Mouse (Mus musculus) telencephalon, adult 2 months (tissue): ENCODE results near the gene Pxn.
A peak's percentile ranks its signal among the peaks of the same experiment; 100 is the strongest.

Source experiments
- DNase-seq: peaks from one replicate; pipeline ENCODE4 v3.0.0-alpha.2; 2011; ENCODE audit warnings: low read depth, low spot score

Pxn gene

DNA sequence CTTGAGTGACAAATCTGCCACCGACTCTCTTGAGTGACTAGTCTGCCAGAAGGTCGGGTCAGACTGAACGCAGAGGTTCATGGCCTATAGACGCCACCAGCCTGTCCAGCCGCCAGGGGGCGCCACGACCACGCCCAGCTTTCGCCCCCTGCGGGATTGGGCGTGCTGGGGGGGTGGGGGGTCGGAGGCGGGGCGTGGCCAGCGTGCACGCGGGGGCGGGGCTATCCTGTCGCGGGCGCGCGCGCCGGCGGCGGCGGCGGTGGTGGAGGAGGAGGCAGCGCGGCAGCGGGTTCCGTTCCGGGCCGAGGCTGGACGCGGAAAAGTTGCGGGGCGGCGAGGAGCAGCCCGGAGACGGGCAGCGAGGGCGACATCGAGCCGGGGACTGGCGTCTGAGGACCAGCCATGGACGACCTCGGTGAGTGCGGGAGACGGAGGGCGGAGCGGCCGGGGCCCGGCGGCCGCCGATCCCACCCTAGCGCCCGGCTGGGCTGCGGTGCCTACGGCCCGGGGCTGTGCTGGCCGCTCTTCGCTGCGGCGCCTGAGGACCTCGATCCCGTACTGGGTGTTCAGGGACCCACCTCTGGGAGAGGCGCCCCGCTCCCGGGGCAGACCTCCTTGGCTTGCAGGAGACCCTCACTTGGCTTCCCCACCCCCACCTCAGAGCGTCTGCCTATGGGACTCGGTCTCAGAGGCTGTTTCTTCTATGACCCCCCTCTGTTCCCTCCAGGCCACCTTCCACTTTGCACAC is at the start of gene Pxn:
Gene Pxn, plus strand, starts transcription at position 223 of the 748 bp plus-strand sequence.
- no peak for DNase-seq

GRCm38 (mm10) chr5:115458918-115459317 is 47.6 kb upstream of the Pxn start:
- DNase-seq = no peak

GRCm38 (mm10) chr5:115464408-115465115 is 41.9 kb upstream of the Pxn start:
- no peak for DNase-seq

DNA sequence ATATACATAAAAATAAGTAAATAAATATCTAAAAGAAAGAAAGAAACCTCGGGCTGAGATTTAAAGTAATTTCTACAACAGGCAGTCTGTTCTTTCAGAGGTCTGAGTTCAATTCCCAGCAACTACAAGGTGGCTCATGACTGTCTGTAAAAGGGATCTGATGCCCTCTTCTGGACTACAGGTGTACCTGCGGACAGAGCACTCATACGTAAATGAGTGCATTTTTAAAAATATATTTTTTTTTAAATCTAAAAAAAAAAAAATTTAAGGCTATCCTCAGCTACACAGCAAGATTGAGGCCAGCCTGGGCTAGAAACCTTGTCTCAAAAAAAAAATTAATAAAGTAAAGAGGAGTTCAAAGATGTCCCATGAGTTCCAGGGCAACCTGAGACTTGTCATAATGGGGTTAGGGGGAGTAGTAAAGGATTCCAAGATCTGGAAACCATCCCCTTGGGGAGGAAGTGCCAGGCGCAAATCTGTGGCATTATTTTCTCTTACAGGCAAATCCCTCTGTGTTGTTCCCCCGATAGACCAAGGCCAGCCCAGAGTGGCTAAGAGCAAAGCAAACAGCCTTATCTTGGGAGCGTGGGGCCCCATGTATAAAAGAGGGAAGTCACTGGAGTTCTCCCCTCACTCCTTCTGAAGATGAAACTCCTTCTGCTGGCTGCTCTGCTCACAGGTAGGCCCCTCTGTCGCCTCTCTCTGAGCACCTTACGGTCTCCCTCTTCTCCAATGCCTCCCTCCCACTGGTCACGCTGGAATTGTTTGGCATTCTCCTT is 40.6 kb upstream of the Pxn start, which contains the start of gene Pla2g1b:
Gene Pla2g1b, plus strand, starts transcription at position 621 of the 779 bp plus-strand sequence.
- DNase-seq = no peak

GRCm38 (mm10) chr5:115469791-115470190 is 36.7 kb upstream of the Pxn start:
- no peak for DNase-seq

- no peak for DNase-seq
Measured at GRCm38 (mm10) chr5:115470766-115471531, 35.5 kb upstream of the Pxn start.

DNA sequence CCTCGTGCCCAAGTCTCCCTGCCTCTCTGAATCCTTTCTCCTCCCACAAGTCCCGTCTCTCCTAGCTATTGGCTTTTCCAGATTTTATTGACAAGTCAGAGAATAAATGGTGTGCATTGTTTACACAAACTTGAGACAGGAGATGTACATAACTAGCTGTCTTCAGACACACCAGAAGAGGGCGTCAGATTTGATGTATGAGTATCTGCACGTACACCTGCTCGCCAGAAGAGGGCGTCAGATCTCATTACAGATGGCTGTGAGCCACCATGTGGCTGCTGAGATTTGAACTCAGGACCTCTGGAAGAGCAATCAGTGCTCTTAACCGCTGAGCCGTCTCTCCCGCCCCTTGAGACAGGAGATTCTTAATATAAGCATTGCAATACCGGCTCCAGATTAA is 33.3 kb upstream of the Pxn start:
- DNase-seq = no peak

DNA sequence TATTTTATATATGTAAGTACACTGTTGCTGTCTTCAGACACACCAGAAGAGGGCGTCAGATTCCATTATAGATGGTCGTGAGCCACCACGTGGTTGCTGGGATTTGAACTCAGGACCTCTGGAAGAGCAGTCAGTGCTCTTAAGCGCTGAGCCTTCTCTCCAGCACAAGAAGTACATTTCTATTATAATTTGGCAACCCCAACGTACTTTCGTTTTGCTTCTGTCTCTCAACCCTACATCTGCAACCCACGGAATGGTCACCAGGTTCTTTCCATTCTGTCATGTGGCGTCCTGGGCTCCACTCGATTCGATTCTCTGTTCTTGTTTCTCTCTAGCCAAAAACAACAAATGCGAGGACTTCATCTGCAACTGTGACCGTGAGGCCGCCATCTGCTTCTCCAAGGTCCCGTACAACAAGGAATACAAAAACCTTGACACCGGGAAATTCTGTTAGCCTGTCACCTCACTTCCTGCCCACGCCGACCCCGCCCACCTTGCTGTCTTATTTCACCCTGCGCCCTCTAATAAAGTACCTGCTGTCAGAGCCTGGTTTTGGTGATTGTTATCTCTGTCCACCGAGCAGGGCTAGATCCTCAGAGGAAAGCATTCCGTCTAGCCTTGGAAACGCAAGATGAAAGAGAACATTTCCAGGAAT is 32.2 kb upstream of the Pxn start:
- DNase-seq = no peak

DNA sequence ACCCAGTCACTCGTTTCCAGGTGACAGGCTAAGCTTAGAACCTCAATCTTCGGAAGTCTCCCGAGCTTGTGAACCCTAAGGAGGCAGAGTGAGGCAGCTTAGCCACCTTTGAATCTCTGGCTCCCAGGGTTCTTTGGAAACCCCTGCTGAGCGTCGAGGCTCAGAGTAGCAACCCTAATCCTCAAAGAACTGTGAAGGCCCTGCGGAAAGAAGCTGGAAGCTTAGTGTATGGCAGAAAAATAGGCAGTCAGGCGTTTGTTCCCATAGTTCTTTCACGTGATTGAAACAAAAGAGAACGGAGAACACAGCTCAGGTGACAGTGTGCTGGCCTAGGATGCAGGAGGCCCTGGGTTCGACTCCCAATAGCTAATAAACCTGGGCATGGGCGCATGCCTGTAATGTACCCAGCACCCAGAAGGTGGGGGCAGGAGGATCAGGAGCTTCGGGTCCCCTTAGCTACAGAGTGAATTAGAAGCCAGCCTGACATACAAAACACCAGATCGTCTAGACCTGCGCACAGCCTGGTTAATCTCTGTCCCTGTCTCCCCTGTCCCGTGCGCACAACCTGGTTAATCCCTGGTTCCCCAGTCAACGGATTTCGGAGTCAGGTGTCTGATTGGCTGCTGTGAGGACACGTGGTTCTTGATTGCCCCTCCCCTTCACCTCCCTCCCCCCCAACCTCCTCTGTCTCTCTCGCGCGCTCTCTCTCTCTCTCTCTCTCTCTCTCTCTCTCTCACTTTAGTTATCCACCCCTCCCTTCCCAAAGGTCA is 31.0 kb upstream of the Pxn start:
- peak; percentile 68 for DNase-seq

- no peak for DNase-seq
Measured at GRCm38 (mm10) chr5:115476107-115476727, 30.3 kb upstream of the Pxn start.

- no peak for DNase-seq
Measured at GRCm38 (mm10) chr5:115479561-115479960, 26.9 kb upstream of the Pxn start.

DNA sequence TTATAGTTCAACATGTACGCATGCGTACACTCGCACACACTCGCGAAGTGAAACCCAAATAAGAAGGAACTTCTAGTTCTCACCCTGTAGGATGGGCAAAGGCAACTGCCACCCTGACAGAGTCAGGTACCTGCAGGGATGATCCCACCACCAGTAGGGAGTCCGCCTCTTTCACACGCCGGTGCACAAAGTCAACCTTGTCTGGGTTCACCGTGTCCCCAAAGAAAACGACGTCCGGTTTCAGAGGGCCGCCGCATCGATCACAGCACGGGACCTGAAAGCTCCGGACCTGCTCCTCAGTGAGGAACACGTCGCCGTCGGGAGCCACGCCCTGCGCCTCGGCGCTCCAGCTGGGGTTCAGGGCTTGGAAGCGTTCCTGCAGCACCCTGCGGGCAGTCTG is 26.4 kb upstream of the Pxn start:
- DNase-seq = no peak

- DNase-seq = no peak
Measured at GRCm38 (mm10) chr5:115482390-115483265, 23.8 kb upstream of the Pxn start.

DNA sequence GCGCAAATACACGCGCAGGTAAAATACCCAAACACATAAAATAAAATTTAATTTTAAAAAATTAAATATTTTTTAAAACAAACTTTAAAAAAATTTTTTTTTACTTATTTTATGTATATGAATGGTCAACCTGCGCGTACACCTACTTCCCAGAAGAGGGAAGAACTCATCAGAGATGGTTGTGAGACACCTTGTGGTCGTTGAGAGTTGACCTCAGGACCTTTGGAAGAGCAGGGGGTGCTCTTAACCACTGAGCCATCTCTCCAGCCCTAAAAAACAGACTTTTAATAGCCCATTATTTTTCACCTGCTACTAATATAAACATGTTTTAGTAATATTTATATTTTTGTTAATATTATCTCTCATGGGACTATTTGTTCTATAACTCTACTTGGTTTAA is 23.1 kb upstream of the Pxn start:
- DNase-seq = no peak

DNA sequence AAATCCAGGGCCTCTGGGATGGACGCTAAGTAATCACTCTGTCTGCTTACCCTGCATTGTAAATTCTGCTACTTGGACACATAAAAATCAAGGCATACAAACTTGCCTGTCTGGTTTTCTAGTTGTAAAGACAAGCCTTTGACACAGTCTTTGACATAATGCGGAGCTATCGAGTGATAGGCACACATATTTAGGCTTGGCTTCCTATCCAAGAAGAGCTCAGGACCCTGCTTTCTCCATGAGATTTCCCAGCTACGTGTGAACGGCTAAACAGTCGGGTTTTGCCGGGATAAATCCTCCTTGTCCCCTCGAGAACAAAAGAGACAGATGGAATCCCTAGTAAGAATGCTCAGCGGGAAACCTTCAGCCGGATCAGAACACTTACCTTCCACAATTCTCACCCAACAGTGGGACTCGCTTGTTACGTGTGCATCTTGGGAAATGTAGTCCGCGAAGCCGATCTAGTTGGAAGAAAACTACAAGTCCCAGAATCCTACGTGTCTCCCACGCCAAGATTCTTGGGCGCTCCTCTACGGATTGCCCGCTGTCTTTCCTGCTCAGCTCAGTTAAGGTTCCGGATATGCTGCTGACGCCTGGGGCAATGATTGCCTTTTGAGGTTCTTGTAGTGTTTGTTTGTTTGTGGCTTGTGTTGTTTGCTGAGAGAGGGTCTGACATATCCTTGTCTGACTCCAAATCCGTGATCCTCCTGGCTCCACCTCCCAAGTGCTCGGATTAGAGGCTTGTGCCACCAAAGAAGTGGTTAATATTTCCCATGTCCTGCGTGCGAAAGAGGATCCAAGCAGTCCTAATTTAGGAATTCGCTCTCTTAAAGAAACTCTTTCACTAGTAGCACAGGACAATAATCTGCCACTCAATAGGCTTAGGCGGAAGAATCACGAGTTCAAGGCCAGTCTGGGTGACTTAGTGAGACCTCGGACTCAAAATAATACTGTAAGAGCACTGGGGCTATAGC is 22.2 kb upstream of the Pxn start, which contains the start of gene Sirt4:
Gene Sirt4, minus strand, starts transcription at position 779 of the 974 bp plus-strand sequence.
- DNase-seq = peak; percentile 98

GRCm38 (mm10) chr5:115484996-115485395 is 21.5 kb upstream of the Pxn start:
- no peak for DNase-seq

DNA sequence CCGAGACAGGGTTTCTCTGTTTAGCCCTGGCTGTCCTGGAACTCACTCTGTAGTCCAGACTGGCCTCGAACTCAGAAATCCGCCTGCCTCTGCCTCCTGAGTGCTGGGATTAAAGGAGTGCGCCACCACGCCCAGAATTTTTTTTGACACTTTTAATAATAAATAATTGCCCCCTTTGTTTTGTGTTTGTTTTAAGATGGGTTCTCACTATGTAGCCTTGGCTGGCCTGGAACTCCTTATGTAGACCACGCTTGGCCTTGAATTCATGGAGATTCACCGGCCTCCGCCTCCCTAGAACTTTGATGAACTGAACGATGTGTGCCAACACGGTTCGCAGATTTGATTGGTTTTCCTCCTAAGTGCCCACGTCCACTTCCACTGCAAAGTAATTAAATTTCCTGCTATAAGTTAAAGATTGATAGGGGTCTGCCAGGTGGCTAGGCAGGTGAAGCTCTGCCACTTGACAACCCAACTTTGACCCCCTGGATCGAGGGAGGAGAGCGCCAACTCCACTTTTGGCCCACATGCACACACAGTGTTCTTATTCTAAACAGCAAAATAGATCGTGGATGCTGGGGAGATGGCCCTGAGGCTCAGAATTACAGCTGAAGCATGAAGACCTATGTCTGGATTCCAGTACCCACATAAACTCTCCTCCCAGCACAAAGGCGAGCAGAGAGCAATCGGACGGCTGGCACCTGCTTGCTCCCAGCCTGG is 20.8 kb upstream of the Pxn start:
- DNase-seq = no peak
